Mouse (Mus musculus) cerebellum, adult 2 months (tissue): ENCODE measurements around the gene Gm9817.

Source experiments
- CTCF ChIP-seq: fragments of 200-500 bp; IDR thresholded peaks from 2 replicates; pipeline ENCODE4 v1.5.1; 2011; ENCODE audit warnings: low read depth, mild to moderate bottlenecking, control low read depth, low read length, moderate library complexity, borderline replicate concordance; ENCODE audit not compliant: insufficient read depth
- POLR2A ChIP-seq: fragments of 200-500 bp; IDR thresholded peaks from 2 replicates; pipeline ENCODE4 v1.6.1; 2011; ENCODE audit warnings: low read length, control low read depth, borderline replicate concordance; ENCODE audit not compliant: insufficient read depth

- no peak for TF ChIP-seq CTCF
- no peak for TF ChIP-seq POLR2A
Measured at GRCm38 (mm10) chr13:45080771-45081170, 2.3 kb downstream of the Gm9817 start.
